Mouse (Mus musculus): ENCODE measurements around the gene Tmem176a. TPM values are rescaled to one million over a fixed set of nuclear protein-coding genes. Genes with fewer than 3 reads are reported as not detected.

The Tmem176a gene
- polyA plus RNA-seq, 1 experiment from 2014 or later, result 30.8 TPM

DNA sequence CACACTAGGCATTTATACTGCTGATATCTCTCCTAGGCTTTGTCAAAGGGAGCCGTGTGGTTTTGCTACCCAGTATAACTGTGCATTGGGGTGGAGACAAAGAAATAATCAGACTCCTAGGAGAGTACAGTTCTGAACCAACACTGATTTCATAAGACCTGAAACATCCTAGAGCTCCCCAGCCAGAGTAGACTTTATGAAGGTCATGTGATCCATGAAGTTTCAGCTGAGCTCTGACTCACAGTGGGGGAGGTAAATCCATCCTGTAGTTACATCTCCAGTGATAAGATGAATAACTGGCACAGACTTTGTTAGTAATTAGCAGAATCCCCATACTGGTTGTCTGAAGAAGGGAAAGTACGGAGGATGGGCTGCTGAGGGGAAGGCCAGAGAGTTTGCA is 29.1 kb downstream of the Tmem176a start:
- Histone ChIP-seq H3K27ac (ENCODE audit: low read depth, low read length) (no peak overlapping the region), H3K4me1 (ENCODE audit: control insufficient read depth, insufficient read depth, low read depth, low read length) (no peaks in the 10 kb centered on the region; the same call in 1 of the 2 replicates), H3K36me3 (ENCODE audit: control insufficient read depth, insufficient read depth, low read length) (no peaks in the 10 kb centered on the region), H3K9ac (ENCODE audit: low read depth, low read length) (no peak overlapping the region), H3K9me3 (ENCODE audit: control insufficient read depth, low read length) (no peaks in the 10 kb centered on the region), H3K27me3 (replicated peaks; ENCODE audit: control insufficient read depth, insufficient read depth, low read length) (no peaks in the 10 kb centered on the region), H3K4me3 (ENCODE audit: low read length) (no peak overlapping the region), H3K4me2 (ENCODE audit: low read length) (no peak overlapping the region)
- WGBS, result 78% methylated on average over 2 of the region's 2 CpGs
- no peak for ATAC-seq

DNA sequence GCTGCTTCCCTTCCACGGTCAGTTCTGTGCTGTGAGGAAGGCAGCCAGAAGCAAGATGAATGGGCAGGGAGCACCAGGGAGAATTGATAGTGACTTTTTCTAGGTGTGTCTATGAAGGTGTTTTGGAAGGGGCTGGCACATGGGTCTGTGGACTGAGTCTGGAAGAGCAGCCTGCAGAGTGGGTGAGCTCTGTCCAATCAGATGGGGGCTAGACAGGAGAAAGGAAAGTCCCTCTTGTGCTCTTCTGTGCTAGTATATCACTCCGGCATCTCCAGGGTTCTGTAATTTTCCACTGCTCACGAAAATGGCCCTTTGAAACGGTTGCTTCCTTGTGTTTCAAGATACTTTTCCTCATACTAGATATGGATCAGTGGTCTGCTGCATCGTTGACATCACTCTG is 31.9 kb downstream of the Tmem176a start, which contains the start of gene Aoc1:
Aoc1 (plus strand) TSS at position 301 of the 400 bp plus-strand sequence.
- Histone ChIP-seq H3K9ac (ENCODE audit: low read depth, low read length) (no peak within 1 kb of the TSS), H3K27ac (ENCODE audit: low read depth, low read length) (no peak within 1 kb of the TSS), H3K36me3 (ENCODE audit: control insufficient read depth, insufficient read depth, low read length) (no peaks in the 10 kb centered on the region), H3K4me2 (ENCODE audit: low read length) (no peak within 1 kb of the TSS), H3K4me3 (ENCODE audit: low read length) (no peak within 1 kb of the TSS), H3K4me1 (ENCODE audit: control insufficient read depth, insufficient read depth, low read depth, low read length) (no peaks in the 10 kb centered on the region), H3K9me3 (ENCODE audit: control insufficient read depth, low read length) (no peaks in the 10 kb centered on the region), H3K27me3 (replicated peaks; ENCODE audit: control insufficient read depth, insufficient read depth, low read length) (no peaks in the 10 kb centered on the region)
- no peak for ATAC-seq
- WGBS, result 87% methylated on average over 5 of the region's 5 CpGs

DNA sequence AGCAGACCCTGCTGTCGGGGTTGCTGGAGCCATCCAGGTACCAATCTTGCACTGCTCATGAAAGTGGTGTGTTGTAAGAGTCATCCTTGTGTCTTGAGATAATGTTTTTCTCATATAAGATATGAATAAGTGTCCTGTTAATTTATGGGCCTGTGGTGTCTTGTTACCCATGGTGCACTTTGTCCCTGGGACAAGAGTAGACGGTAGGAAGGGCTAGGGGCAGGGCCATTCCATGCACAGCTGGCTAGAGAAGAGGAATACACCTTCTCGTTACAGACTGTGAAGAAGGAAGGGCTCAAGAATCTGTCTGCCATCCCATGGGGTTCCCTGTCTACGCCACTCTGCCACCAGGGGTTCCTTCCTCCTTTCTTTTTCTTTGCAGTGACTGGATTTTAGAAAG is 33.9 kb downstream of the Tmem176a start:
- H3K27me3 ChIP-seq (replicated peaks; ENCODE audit: control insufficient read depth, insufficient read depth, low read length), result no peaks in the 10 kb centered on the region
- H3K27ac ChIP-seq (ENCODE audit: low read depth, low read length), result no peak overlapping the region
- no peak for ATAC-seq
- no peaks in the 10 kb centered on the region for H3K9me3 ChIP-seq (ENCODE audit: control insufficient read depth, low read length)
- no peak overlapping the region for H3K4me3 ChIP-seq (ENCODE audit: low read length)
- H3K9ac ChIP-seq (ENCODE audit: low read depth, low read length), result no peak overlapping the region
- no peak overlapping the region for H3K4me2 ChIP-seq (ENCODE audit: low read length)
- H3K4me1 ChIP-seq (ENCODE audit: control insufficient read depth, insufficient read depth, low read depth, low read length), result no peaks in the 10 kb centered on the region
- no peaks in the 10 kb centered on the region for H3K36me3 ChIP-seq (ENCODE audit: control insufficient read depth, insufficient read depth, low read length)
- 82% methylated on average over 4 of the region's 4 CpGs for WGBS

- Histone ChIP-seq H3K4me3 (ENCODE audit: low read length) (no peak overlapping the region), H3K9me3 (ENCODE audit: control insufficient read depth, low read length) (no peaks in the 10 kb centered on the region), H3K4me2 (ENCODE audit: low read length) (no peak overlapping the region), H3K36me3 (ENCODE audit: control insufficient read depth, insufficient read depth, low read length) (no peaks in the 10 kb centered on the region), H3K27ac (ENCODE audit: low read depth, low read length) (no peak overlapping the region), H3K27me3 (replicated peaks; ENCODE audit: control insufficient read depth, insufficient read depth, low read length) (no peaks in the 10 kb centered on the region), H3K9ac (ENCODE audit: low read depth, low read length) (no peak overlapping the region), H3K4me1 (ENCODE audit: control insufficient read depth, insufficient read depth, low read depth, low read length) (no peaks in the 10 kb centered on the region)
- ATAC-seq, result no peak
- 90% methylated on average over 6 of the region's 6 CpGs for WGBS
Measured at GRCm38 (mm10) chr6:48875515-48875914, 34.8 kb downstream of the Tmem176a start.

DNA sequence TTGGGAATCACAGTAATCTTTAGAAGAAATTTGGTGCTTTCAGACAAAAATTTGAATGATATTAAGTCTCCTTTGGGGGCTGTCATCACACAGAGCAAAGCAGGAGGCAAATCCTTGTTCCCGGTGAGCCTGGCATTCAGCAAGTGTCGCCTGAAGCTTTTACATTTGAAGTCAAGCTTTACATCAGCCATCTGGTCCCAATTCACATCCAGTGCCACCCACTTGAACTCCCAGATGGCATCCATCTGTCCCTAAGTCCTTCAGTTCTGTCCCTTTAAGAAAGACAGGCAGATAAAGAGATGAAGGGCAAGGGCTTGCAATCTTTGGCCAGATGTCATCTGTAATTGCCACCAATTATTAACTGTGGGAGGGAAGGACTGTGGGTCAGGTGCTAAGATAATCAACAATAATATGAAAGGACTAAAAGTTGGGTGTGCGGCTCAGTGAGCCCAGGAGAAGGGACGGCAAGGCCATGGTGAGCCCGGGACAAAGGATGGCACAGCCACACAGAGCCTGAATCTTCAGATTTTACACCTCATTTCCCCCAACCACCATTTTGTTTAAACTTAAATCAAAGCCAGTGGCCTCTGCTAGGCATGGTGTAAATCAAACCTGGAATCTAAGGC is 35.9 kb downstream of the Tmem176a start:
- Histone ChIP-seq H3K9ac (ENCODE audit: low read depth, low read length) (no peak overlapping the region), H3K27me3 (replicated peaks; ENCODE audit: control insufficient read depth, insufficient read depth, low read length) (no peaks in the 10 kb centered on the region), H3K27ac (ENCODE audit: low read depth, low read length) (no peak overlapping the region), H3K4me2 (ENCODE audit: low read length) (no peak overlapping the region), H3K4me3 (ENCODE audit: low read length) (no peak overlapping the region), H3K4me1 (ENCODE audit: control insufficient read depth, insufficient read depth, low read depth, low read length) (no peaks in the 10 kb centered on the region), H3K36me3 (ENCODE audit: control insufficient read depth, insufficient read depth, low read length) (no peaks in the 10 kb centered on the region), H3K9me3 (ENCODE audit: control insufficient read depth, low read length) (no peaks in the 10 kb centered on the region)
- WGBS, result 43% methylated on average over 5 of the region's 5 CpGs
- ATAC-seq, result no peak; the same call in 1 of the 2 replicates

DNA sequence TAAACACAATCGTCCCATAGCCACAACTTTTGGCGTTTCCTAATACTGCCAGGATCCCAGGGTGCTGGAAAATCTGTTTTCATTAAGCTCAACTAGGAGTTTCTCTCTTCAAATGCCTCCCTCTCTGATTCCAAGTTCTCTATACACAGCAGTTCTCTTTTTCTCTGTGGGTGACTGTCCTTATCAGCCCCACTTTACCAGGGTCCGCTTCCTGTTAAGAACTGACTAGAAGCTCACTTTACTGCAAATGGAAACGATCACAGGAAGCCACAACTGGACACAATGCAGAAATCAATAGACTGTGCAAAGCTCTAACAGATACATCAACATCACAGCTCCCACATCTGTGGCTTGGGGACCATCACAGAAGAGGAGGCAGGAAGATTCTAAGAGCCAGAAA is 53.5 kb downstream of the Tmem176a start:
- ATAC-seq, result no peak
- H3K27me3 ChIP-seq (replicated peaks; ENCODE audit: control insufficient read depth, insufficient read depth, low read length), result no peaks in the 10 kb centered on the region
- WGBS, result 80% methylated on average over 4 of the region's 4 CpGs
- H3K9me3 ChIP-seq (ENCODE audit: control insufficient read depth, low read length), result peaks cover 2% of the 10 kb centered on the region; the same call in 1 of the 2 replicates
- H3K9ac ChIP-seq (ENCODE audit: low read depth, low read length), result no peak overlapping the region
- H3K4me3 ChIP-seq (ENCODE audit: low read length), result no peak overlapping the region
- H3K4me2 ChIP-seq (ENCODE audit: low read length), result no peak overlapping the region
- H3K4me1 ChIP-seq (ENCODE audit: control insufficient read depth, insufficient read depth, low read depth, low read length), result no peaks in the 10 kb centered on the region
- no peak overlapping the region for H3K27ac ChIP-seq (ENCODE audit: low read depth, low read length)
- H3K36me3 ChIP-seq (ENCODE audit: control insufficient read depth, insufficient read depth, low read length), result no peaks in the 10 kb centered on the region

- Histone ChIP-seq H3K4me1 (ENCODE audit: control insufficient read depth, insufficient read depth, low read depth, low read length) (no peaks in the 10 kb centered on the region), H3K36me3 (ENCODE audit: control insufficient read depth, insufficient read depth, low read length) (no peaks in the 10 kb centered on the region)
Measured at GRCm38 (mm10) chr6:48894938-48895818, 54.5 kb downstream of the Tmem176a start.

GRCm38 (mm10) chr6:48895941-48896340 is 55.2 kb downstream of the Tmem176a start:
- no peak overlapping the region for H3K4me3 ChIP-seq (ENCODE audit: low read length)
- H3K9ac ChIP-seq (ENCODE audit: low read depth, low read length), result no peak overlapping the region
- ATAC-seq, result no peak
- 84% methylated on average over 5 of the region's 5 CpGs for WGBS
- no peaks in the 10 kb centered on the region for H3K27me3 ChIP-seq (replicated peaks; ENCODE audit: control insufficient read depth, insufficient read depth, low read length)
- H3K36me3 ChIP-seq (ENCODE audit: control insufficient read depth, insufficient read depth, low read length), result no peaks in the 10 kb centered on the region
- no peaks in the 10 kb centered on the region for H3K4me1 ChIP-seq (ENCODE audit: control insufficient read depth, insufficient read depth, low read depth, low read length)
- H3K9me3 ChIP-seq (ENCODE audit: control insufficient read depth, low read length), result peaks cover 2% of the 10 kb centered on the region; the same call in 1 of the 2 replicates
- no peak overlapping the region for H3K4me2 ChIP-seq (ENCODE audit: low read length)
- no peak overlapping the region for H3K27ac ChIP-seq (ENCODE audit: low read depth, low read length)

More at GRCm38 (mm10) chr6:48894938-48895818, 54.5 kb downstream of the Tmem176a start:
- H3K9ac ChIP-seq (ENCODE audit: low read depth, low read length), result no peak overlapping the region
- H3K27me3 ChIP-seq (replicated peaks; ENCODE audit: control insufficient read depth, insufficient read depth, low read length), result no peaks in the 10 kb centered on the region
- no peak overlapping the region for H3K4me2 ChIP-seq (ENCODE audit: low read length)
- no peak for ATAC-seq
- peaks cover 2% of the 10 kb centered on the region; the same call in 1 of the 2 replicates for H3K9me3 ChIP-seq (ENCODE audit: control insufficient read depth, low read length)
- no peak overlapping the region for H3K4me3 ChIP-seq (ENCODE audit: low read length)
- WGBS, result 91% methylated on average over 8 of the region's 8 CpGs
- no peak overlapping the region for H3K27ac ChIP-seq (ENCODE audit: low read depth, low read length)
